Mouse (Mus musculus) granulocyte monocyte progenitor cell, adult 5-6 weeks (primary cell): ENCODE results near the gene Brd7. TPM values are rescaled to one million over a fixed set of nuclear protein-coding genes. Genes with fewer than 3 reads are reported as not detected.

Source experiments
- ATAC-seq: replicated peaks from 2 replicates; pipeline ENCODE4 v1.8.0; 2016; ENCODE audit warnings: mild to moderate bottlenecking, moderate TSS enrichment, inconsistent platforms; ENCODE audit not compliant: poor library complexity, severe bottlenecking
- total RNA-seq, 2 experiments: library from RNA; stranded (forward) in 1 of 2; stranded (reverse) in 1 of 2; fragments of 200-712, 200-1000 nt in 1 of 2; fragments of >200 nt in 1 of 2; fragmentation: Nextera tagmentation in 1 of 2; gene quantifications; 2 replicates each; pipeline ENCODE4 v1.2.3; 2014 to 2017

The Brd7 gene
- 75.7 and 92.5 TPM in 2 replicates for total RNA-seq (2014; fragmentation: Nextera tagmentation)
- 70.1 and 74.2 TPM in 2 replicates for total RNA-seq (2017)

GRCm38 (mm10) chr8:88361708-88362428, at the start of gene Brd7:
Gene Brd7, minus strand, starts transcription at chr8:88362194.
- peak; percentile 80 for ATAC-seq

GRCm38 (mm10) chr8:88411461-88411860, 49.5 kb upstream of the Brd7 start:
- no peak for ATAC-seq

GRCm38 (mm10) chr8:88409401-88409940, 47.5 kb upstream of the Brd7 start:
- no peak for ATAC-seq

DNA sequence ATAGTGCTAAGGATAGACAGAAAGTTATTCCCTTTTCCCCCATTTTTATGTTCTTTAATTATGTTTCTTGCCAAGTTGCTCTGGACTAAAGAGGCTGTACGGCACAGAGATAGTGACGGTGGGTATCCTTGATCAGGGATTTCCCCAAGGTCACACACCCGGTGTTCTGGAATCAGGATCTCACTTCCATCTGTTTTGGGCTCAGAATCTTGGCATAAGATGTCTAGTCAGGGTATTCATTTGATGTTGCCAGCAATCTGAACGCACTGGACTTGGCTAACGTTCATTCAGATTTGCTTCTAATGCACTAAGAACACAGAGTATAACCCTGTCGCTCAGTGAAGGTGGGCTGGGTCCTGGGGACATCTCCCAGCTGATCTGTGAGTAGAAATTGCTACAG, 45.7 kb upstream of the Brd7 start:
- ATAC-seq = no peak

DNA sequence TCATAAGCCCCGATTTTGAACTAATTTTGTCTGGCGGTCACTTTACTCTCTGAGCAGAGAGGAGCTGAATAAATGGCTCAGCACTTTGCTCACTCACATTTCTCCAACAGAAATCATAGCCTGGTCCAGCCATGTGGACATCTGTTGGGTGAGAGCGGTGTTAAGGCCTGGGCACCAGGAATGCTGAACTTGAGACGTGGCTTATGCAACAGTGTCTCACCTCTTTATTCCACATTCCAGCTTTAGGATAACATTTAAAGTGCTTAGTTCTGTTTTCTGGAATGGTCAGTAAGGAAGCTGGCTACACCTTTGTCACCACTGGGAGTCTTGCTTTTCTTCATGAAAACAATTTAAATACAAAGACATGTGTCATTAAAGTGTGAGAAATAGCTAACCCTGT, 36.1 kb upstream of the Brd7 start:
- no peak for ATAC-seq

GRCm38 (mm10) chr8:88393298-88393697, 31.3 kb upstream of the Brd7 start:
- no peak for ATAC-seq

DNA sequence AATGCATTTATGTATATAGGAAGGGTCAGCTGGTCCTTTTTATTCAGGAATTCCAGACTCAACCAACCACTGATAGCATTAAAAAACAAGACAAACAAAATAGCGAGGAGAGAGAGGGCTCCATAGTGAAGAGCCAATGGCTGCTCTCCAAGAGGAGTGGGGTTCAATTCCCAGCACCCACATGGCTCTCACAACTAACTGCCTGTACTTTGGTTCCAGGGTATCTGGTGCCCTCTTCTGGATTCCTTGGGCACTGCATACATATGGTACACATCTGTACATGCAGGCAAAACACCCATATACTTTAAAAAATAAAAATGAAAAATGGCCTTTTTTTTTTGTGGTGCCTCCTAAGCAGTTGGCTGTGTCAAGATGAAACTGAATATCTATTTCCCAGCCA, 28.8 kb upstream of the Brd7 start:
- ATAC-seq = peak; percentile 69

GRCm38 (mm10) chr8:88388691-88389239, 26.8 kb upstream of the Brd7 start:
- no peak for ATAC-seq

GRCm38 (mm10) chr8:88387874-88388273, 25.9 kb upstream of the Brd7 start:
- ATAC-seq = no peak

DNA sequence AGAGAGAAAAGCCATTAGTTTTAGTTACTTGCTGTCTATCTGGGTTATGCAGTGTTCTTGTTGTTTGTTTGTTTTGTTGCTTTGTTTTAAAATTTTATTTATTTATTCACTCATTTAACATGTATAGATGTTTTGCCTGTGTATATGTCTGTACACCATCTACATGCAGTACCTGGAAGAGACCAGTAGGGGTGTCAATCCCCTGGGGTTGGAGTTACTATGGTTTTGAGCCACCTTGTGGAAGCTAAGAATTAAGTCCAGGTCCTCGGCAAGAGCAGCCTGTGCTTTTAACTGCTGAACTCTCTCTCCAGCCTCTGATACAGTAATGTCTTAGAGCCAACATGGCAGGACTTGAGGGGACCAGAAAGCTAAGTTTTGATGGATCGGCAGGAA, 21.2 kb upstream of the Brd7 start:
- peak; percentile 38; the same call in 1 of the 2 replicates for ATAC-seq

GRCm38 (mm10) chr8:88382311-88383163, 20.5 kb upstream of the Brd7 start:
- no peak for ATAC-seq

DNA sequence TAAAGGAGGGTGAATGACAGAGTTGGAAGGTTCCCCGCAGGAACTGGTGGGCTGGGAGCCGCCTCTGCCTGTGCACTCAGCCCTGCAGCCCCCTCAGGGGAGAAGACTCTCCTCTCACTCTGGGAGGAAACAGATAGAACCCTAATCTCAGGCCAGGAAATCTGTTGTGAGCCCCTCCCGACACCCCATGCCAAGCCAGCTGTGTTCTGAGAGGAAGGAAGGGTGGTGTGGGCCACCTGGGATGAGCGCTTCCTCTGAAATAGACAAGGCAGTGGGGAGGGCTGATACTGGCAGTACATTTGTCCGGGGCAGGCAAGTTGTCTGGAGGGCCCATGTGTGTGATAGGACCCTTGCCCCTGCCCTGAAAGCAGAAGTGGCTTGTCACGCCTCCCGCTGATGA, 18.5 kb upstream of the Brd7 start:
- peak; percentile 77 for ATAC-seq

GRCm38 (mm10) chr8:88376836-88377582, 15.0 kb upstream of the Brd7 start:
- ATAC-seq = no peak

DNA sequence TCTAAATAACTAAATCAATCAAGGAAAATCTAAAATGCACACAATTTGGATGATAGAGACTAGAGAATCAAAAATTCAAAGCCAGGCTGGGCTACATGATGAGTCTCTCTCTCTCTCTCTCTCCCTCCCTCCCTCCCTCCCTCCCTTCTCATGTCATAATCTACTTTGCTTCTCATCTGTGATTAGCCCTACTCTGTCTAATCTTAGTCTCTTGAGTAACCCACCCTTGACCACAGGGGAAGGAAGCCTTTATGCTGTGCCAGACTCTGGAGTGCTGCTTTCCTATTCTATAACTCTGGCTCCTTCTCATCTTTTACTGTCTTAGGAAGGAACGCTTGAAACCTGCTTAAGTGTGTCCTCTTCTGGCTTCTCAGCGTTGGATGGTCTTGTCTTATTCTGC, 9.5 kb upstream of the Brd7 start:
- ATAC-seq = peak; percentile 64

DNA sequence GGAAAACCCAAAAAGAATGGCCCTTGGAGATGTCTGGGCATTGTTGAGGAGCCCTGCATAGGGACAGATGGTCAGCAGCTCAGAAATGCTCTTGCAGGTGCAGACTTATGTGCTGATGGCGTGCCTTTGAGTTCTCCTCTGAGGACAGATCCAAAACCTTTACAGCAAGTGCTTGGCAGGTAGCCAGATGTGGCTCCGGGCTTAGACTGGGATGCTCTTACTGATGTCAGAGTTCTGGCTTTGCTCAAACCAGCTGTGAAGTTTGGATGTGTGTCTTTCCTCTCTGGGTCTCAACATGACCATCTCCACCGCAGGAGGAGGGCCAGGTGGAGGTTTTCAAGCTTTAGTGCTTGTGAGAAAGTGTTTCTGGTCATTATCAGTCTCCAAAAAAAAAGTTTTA, 7.8 kb upstream of the Brd7 start:
- ATAC-seq = no peak

DNA sequence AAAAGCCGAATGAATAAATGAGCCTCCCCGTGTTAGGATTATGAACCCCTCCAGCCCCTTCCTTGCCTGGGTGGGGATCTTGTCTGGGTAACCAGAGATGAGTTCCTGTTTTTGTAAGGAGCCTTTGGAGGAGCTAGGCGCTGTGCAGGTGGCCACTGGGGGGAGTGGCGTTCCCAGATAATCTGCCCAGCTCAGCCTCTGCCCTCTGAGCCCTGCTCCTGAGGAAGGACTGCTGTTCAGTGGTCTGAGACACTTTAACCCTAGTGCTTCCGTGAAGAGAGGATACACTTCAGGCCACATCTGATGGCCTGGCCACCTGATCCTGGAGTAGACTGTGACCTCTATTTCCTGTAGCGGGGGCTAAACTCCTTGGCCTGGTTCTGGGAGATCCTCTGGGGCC, 7.2 kb upstream of the Brd7 start:
- peak; percentile 90 for ATAC-seq

- ATAC-seq = 0 out of 2 replicates have a peak, but pooled peaks have one; percentile 6
Observed at GRCm38 (mm10) chr8:88362446-88363150, 604 bp upstream of the Brd7 start.

- ATAC-seq = peak; percentile 35
Observed at GRCm38 (mm10) chr8:88361044-88361707, 818 bp downstream of the Brd7 start.

- ATAC-seq = no peak
Observed at GRCm38 (mm10) chr8:88359959-88360358, 2.0 kb downstream of the Brd7 start.
